Mouse (Mus musculus) MEL (cell line): ENCODE results near the gene Ankrd52.

Source experiments
- CTCF ChIP-seq, 3 experiments: IDR thresholded peaks in 2 of 3; conservative IDR thresholded peaks in 1 of 3; 2 replicates each; pipeline ENCODE4 v1.5.1; 2011 to 2012; ENCODE audit warnings: low read length in 3 of 3, low read depth in 2 of 3, mild to moderate bottlenecking in 2 of 3, improper control_type of control experiment in 1 of 3, inconsistent platforms in 1 of 3, mixed read lengths in 1 of 3, moderate library complexity in 1 of 3; ENCODE audit not compliant: control insufficient read depth in 1 of 3, insufficient read depth in 1 of 3, poor library complexity in 1 of 3, severe bottlenecking in 1 of 3
- EP300 ChIP-seq, 2 experiments: IDR thresholded peaks; 2 replicates each; pipeline ENCODE4 v1.6.1; 2011; ENCODE audit warnings: improper control_type of control experiment in 2 of 2, low read length in 2 of 2, low read depth in 1 of 2, mild to moderate bottlenecking in 1 of 2
- NELFE ChIP-seq: IDR thresholded peaks from 2 replicates; pipeline ENCODE4 v1.6.1; 2011; ENCODE audit warnings: low read depth, low read length, improper control_type of control experiment
- POLR2A ChIP-seq, 2 experiments: IDR thresholded peaks; 2 replicates each; pipeline ENCODE4 v1.6.1; 2011 to 2012; ENCODE audit warnings: low read length in 2 of 2, mild to moderate bottlenecking in 2 of 2, control low read depth in 1 of 2, improper control_type of control experiment in 1 of 2, low read depth in 1 of 2, moderate library complexity in 1 of 2; ENCODE audit not compliant: control insufficient read depth in 1 of 2, insufficient read depth in 1 of 2, poor library complexity in 1 of 2
- TAL1 ChIP-seq: IDR thresholded peaks from 2 replicates; pipeline ENCODE4 v1.6.1; 2012; ENCODE audit warnings: mild to moderate bottlenecking, inconsistent platforms, low read length, moderate library complexity, mixed read lengths
- UBTF ChIP-seq: IDR thresholded peaks from 2 replicates; pipeline ENCODE4 v1.6.1; 2012; ENCODE audit warnings: low read depth, mild to moderate bottlenecking, inconsistent platforms, low read length, improper control_type of control experiment, moderate library complexity, borderline replicate concordance; ENCODE audit not compliant: insufficient read depth
- ZC3H11A ChIP-seq: IDR thresholded peaks from 2 replicates; pipeline ENCODE4 v1.6.1; 2012; ENCODE audit warnings: low read depth, mild to moderate bottlenecking, inconsistent platforms, low read length, improper control_type of control experiment
- ZKSCAN1 ChIP-seq: IDR thresholded peaks from 2 replicates; pipeline ENCODE4 v1.6.1; 2012; ENCODE audit warnings: low read depth, mild to moderate bottlenecking, inconsistent platforms, low read length, improper control_type of control experiment, moderate library complexity

DNA sequence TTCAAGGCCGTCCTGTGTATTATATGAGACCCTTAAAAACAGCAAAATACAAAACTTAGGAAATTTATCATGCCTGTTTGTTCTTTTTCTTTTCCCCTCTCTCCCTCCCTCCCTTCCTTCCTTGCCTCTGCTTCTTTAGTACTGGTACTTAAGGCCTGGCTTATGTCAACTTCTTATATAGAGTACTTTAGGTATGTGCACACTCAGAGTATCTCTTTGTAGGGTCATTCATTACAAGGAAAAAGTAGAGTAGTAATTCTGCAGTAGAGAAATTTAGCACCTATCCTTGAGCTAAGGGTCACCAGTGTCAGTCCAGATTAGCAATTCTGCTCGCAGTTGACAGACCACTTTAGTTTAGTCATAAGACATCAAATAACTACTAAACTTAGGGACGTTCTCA is 48.3 kb downstream of the Ankrd52 start:
- TF ChIP-seq CTCF (IDR thresholded peaks at IDR 0.05 in 2 of 3, conservative IDR thresholded peaks at IDR 0.05 in 1 of 3; ENCODE audit: control insufficient read depth in 1 of 3, insufficient read depth in 1 of 3, low read depth in 2 of 3, low read length in 3 of 3, poor library complexity in 1 of 3, severe bottlenecking in 1 of 3): no peak
- no peak for TF ChIP-seq ZKSCAN1
- TF ChIP-seq UBTF: no peak
- TF ChIP-seq EP300 (IDR thresholded peaks at IDR 0.05; ENCODE audit: low read depth in 1 of 2, low read length in 2 of 2): no peak
- no peak for TF ChIP-seq NELFE
- no peak for TF ChIP-seq TAL1
- TF ChIP-seq POLR2A (IDR thresholded peaks at IDR 0.05; ENCODE audit: control insufficient read depth in 1 of 2, insufficient read depth in 1 of 2, low read depth in 1 of 2, low read length in 2 of 2, poor library complexity in 1 of 2): no peak
- TF ChIP-seq ZC3H11A: no peak
